Mouse (Mus musculus) urinary bladder, adult 18-20 months (tissue): ENCODE results near the gene Hfe.
"Not testable (repeated sequence)": the region's sequence is repeated elsewhere in the genome, so short reads cannot be mapped to it uniquely, and the experiment has no call there.

ENCODE experiments used
- DNase-seq, 2 experiments: peaks; one replicate each; pipeline ENCODE4 v3.0.0; 2022; ENCODE audit warnings: low spot score in 2 of 2, mixed read lengths in 2 of 2

Hfe gene

DNA sequence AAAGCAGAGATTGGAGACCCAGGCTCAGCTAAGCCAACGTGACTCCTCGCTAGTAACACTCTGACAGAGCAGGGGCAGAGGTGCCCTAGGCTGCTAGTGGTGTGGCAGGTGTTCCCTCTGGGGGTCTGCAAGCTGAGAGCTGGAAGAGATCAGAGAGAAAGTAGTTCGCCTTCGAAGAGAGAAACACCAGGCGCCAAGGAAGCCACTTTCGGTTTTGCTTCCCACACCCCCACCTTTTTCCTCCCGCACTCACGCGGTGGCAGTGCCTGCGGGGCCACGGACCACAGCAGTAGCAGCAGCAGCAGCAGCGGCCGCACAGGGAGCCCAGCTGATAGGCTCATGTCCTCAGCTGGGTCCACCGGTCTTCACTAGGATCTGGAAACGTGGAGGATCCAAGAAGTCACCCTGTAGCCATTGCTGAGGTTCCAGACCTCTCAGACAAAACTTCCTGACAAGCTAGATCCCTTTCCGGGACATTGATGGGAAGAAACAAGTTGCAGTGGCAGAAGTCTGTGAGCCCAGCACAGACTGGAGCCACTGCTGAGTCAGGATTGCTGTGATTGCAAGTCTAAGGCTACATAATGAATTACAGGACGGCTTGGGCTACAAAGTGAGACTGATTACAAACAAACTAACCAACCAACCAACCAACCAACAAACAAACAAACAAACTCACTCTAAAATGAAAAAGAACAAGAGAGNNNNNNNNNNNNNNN, at the start of gene Hfe:
Gene Hfe (minus strand): TSS at position 481 of the 716 bp plus-strand sequence.
- peak in 1 of 2 experiments; percentile 44 for DNase-seq

DNA sequence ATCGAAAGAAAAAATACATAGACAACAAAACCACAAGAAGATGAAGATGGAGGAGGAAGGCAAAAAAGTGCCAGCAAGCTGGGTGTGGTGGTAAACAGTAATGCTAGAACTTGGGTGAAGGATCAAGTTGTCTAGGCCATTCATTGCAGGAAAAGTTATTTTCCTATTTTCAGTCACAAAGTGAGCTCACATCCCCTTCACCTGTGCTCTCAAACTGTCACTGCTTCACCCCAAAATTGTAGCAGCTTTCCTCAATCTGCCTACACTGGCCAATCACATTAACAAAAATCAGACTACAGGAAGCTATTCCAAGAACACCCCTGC, 49.2 kb upstream of the Hfe start:
- DNase-seq = no peak

DNA sequence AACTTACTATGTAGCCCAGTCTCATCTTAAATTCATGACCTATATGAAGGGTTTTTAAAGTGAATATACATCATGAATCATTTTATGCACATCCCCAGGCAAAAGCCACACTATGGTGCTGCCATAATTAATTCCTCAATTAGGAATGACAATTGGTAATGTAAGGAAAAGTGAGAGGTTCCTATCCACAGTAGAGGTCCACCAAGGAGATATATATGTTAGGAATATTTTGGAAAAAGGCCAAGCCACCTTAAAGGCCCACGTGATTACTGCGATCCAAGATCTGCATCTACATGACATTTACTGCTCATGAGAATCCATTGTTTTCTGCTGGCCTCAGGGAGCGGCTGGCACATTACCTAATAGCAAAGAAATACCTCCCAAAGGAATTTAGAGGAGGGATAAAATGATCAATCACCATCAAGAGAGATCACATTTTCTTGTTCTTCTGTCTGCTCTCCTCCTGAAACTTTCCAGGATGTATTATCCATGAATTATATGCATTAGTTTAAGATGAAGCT, 48.7 kb upstream of the Hfe start:
- no peak for DNase-seq

DNA sequence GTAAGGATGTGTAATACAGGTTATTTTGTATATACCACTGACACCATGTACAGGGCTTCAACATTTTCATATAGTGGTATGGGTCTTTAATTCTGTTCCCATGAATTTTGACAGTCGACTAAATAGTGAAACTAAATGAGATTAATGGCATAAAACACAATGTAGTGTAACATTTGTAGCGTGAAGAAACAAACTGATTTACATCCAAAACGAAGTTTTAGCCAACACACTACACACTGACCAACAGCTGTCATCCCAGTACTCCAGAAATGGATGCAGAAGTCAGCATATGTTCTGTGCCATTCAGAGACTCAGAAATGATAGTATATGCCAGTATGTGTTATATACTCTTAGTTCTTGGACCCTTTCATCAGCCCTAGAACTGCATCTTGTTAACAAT, 47.3 kb upstream of the Hfe start:
- no peak for DNase-seq

DNA sequence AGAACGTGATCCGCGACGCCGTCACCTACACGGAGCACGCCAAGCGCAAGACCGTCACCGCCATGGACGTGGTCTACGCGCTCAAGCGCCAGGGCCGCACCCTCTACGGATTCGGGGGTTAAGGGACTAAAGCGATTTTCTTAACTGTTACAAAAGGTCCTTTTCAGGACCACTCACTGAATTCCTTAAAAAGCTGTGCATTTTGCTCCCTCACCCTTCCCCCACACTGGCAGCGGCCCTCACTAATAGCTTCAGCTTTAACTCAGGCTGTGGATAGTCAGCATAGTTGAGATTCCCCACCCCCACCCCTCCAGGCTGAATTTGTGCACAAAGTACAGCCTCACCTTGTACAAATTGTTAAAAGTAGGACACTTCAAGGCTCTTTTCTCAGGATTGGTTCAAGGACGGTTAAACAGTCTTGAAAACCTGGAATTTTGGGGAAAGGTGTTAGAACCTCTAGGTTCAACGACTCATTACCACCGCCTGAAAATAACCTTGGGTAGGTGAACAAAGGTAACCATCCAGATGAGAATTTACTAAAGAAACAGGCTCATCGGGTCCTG, 46.6 kb upstream of the Hfe start:
- no peak for DNase-seq

DNA sequence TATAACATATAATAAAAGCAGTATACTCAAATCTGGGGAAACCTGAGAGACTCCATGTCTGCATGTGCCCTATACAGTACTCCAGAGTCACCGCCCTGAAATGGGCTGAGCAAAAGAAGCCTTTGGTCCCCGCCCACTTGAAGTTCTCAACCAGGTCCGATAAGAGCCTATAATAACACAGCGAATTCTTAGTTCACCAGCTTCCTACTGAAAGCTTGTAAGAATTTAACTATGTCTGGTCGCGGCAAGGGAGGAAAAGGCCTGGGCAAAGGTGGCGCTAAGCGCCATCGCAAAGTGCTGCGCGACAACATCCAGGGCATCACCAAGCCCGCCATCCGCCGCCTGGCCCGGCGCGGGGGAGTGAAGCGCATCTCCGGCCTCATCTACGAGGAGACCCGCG, 46.1 kb upstream of the Hfe start, which contains the start of gene Hist1h4b:
Gene Hist1h4b (plus strand): TSS at position 224 of the 400 bp plus-strand sequence.
- peak; percentile 65 to 87 for DNase-seq

DNA sequence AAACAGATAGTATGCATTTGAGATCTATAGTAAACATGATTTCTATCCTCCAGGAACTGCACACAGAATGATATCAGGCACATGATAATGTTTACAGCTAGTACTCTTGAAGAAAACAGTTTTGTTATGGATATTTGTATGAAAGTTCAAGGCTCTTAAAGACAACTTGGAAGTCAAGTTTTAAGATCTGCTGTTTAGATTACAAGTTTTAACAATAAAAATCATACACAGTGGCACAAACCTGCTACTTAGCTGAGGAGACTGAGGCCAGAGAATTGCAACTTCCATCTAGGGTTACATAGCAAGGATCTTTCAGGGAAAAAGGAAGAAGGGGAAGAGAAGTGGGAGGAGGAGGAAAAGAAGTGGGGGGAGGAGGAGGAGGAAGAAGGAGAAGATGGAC, 44.3 kb upstream of the Hfe start:
- no peak for DNase-seq

DNA sequence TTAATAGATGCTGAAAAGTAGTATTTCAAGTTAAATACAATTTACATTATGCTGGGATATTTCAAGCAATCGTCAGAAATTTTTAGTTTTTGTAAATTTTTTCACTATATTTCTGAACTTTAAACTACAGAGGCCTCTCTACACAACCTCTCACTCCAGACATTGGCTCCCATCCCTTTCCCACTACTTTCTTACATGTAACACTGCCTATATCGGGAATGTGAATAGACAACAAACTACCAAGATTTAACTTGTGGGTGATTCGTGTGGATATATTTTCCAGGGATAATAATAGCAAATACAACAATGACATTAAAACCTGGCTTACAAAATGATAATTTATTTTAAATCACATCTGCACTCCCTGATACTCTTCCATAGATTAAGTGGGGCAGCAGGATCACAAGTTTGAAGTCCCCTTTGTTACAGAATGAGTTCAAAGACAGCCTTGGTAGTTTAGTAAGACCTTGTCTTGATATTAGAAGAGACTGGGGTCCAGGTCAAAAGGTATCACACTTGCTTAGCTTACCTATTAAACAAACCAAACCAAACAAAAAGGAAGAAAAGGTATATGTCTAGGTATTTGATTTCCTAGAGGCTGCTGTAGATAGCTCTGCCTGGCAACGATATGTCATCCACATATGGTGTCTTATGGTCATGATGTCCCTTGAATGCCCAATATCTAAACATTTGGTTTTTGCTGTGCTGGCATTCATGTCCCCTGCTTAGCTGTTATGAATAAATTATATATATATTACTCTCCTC, 42.8 kb upstream of the Hfe start:
- no peak for DNase-seq

DNA sequence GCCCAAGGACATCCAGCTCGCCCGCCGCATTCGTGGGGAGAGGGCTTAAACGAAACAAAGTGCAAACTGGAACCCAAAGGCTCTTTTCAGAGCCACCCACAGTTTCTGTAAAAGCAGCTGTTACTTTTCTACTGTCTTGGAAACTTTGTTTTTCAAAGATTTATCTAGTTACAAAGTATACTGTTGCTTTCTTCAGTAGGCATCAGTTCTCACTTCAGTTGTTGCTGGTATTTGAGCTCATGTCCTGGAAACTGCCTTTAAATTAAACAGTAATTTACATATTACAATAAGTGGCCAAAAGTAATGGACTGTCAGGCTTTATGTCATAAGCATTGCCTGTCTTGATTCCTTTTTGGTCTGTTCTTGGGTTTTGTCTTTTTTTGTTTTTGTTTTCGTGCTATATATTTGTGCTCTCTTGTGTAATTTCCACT, 42.1 kb upstream of the Hfe start:
- no peak for DNase-seq

DNA sequence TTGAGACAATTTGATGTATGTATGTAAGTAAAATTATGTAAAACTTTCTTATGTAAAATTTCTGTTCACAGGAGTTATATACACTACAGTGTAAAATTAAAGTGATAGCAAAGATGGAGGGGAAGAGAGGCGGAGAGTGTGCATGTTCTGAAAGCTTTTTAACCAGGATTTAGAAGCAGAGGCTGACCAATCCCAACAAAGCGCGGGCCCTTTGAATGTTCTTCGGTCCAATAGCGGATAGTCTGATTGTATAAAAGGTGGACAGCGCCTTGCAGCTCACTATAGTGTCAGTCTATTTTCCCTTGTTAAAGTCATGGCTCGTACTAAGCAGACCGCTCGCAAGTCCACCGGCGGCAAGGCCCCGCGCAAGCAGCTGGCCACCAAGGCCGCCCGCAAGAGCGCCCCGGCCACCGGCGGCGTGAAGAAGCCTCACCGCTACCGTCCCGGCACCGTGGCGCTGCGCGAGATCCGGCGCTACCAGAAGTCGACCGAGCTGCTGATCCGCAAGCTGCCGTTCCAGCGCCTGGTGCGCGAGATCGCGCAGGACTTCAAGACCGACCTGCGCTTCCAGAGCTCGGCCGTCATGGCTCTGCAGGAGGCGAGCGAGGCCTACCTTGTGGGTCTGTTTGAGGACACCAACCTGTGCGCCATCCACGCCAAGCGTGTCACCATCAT, 41.5 kb upstream of the Hfe start, which contains the start of gene Hist1h3b:
Gene Hist1h3b (plus strand): TSS at position 201 of the 675 bp plus-strand sequence.
- peak in 1 of 2 experiments; percentile 74 for DNase-seq

DNA sequence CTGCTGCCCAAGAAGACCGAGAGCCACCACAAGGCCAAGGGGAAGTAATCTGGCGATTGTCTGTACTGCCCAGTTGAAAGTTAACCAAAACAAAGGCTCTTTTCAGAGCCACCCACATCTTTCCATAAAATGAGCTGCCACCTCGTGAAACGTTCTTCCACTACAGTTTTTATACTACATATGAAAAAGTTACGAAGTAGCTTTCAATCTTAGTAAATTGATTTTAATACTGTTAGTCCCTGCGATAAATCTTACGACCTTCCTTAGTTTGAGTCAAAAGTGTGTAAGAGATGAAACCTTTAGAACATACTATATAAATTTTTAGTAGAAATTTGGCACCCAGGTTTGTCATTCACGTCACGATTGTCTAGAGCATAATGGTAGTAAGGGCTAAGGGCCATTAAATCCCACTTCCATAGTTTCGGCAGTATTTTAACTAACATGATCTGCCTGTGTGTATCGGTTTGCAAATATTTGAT, 40.9 kb upstream of the Hfe start:
- no peak for DNase-seq

DNA sequence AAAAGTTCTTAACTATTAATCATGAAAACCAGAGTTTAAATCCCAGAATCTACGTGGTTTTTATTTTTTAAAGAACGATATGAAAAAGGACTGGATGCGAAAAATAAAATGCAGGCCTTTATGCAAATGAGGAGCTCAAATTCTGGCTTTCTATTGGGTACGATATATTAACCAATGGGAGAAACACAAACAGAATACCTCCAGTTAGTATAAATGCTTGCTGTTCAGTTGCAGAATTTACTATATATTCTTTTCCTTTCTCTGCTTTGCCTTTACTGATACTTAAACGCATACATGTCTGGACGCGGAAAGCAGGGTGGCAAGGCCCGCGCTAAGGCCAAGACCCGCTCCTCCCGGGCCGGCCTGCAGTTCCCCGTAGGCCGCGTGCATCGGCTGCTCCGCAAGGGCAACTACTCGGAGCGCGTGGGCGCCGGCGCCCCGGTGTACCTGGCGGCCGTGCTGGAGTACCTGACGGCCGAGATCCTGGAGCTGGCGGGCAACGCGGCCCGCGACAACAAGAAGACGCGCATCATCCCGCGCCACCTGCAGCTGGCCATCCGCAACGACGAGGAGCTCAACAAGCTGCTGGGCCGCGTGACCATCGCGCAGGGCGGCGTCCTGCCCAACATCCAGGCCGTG, 40.3 kb upstream of the Hfe start, which contains the start of gene Hist1h2ab:
Gene Hist1h2ab (plus strand): TSS at position 288 of the 639 bp plus-strand sequence.
- DNase-seq = not testable (repeated sequence)

DNA sequence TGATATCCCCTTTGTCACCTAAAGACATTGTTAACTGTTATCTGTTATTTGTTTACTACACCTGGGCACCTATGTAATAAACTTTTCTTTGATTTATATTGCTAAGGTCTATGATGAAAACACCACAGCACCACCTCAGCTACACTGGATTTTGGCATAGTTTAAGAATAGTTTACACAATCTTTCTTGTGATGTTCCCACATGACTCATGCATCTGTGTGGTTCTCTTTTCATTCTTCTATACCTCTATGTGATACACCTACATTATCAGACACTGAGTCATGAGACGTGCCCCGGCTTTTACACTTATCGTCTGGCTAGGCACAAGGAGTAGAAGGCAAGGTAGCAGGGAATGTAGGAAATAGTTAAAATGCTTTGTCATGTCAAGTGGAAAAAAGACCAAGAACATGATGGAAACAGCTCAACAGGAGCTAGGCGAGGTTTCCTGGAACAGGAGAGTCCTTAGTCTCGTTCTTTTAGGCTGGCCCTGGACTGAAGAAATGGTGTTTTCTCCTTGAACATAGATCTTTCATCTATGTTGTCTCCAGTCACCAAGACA, 39.0 kb upstream of the Hfe start:
- DNase-seq = no peak

DNA sequence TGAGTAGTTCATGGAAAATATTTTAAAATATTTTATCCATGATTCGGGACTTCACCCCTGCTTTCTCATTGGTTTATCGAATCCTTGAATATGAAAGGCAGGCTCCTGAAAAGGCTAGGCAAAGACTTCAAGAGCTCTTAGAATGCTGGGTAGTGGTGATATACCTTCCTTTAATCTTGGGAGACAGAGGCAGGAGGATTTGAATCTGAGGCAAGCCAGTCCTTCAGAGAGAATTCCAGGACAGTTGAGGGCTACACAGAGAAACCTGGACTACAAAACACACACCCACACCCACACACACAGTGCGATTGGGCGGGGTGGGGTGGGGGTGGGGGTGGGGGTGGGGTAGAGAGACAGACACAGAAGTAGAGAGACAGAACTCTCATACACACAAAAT, 37.2 kb upstream of the Hfe start:
- DNase-seq = no peak

DNA sequence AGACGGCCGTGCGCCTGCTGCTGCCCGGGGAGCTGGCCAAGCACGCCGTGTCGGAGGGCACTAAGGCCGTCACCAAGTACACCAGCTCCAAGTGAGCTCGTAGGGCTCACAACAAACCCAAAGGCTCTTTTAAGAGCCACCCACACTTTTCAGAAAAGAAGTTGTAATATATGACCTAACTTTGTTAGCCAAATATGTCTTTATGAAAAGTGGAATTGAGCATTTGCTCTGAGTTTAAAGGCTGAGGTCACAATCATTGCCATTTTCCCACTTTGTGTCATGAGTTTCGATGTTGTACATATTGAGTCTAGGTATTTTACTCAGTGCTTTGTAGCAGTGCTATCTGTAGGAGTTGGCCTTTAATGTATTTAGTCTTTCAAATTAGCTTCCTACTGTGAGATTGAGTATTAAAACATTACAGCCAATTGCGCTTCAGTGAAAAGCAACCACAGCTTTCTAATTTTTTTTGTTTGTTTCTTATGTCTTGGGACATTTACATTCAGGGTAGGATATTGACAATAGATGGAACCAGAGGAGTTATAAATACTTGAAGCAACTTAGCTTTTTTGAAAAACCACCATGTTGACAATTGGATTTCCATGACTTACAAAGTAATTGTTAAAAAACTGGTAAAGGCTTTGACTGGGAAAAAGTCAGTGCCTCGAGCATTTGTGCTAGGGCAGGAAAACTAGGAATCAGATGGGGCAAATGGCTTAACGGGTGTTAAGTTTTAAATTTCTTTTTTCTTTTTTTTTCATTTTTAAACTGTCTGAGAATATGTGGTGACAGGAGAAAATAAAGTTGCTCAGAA, 36.6 kb upstream of the Hfe start:
- DNase-seq = no peak

DNA sequence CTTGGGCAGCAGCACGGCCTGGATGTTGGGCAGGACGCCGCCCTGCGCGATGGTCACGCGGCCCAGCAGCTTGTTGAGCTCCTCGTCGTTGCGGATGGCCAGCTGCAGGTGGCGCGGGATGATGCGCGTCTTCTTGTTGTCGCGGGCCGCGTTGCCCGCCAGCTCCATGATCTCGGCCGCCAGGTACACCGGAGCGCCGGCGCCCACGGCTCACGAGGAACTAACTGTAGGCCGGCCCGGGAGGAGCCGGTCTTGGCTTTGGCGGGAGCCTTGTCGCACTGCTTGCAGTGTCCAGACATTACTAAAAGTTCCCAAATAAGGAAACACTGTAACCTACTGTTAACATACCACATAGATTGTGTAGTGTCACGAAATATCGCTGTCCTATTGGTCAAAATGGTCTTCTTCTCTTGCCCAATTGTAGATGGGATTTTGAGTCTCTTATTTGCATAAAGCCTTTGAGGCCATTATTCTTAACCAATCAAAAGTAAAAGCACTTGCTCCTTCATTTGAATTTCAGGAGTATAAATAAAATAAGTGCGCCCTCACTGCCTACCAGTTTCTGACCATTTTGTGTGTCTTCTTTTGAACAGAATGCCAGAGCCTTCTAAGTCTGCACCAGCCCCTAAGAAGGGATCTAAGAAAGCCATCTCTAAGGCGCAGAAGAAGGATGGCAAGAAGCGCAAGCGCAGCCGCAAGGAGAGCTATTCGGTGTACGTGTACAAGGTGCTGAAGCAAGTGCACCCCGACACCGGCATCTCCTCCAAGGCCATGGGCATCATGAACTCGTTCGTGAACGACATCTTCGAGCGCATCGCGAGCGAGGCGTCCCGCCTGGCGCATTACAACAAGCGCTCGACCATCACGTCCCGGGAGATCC, 35.8 kb upstream of the Hfe start, which contains the start of gene Hist1h2bb:
Gene Hist1h2bb (plus strand): TSS at position 534 of the 880 bp plus-strand sequence.
- peak; percentile 47 to 72 for DNase-seq

DNA sequence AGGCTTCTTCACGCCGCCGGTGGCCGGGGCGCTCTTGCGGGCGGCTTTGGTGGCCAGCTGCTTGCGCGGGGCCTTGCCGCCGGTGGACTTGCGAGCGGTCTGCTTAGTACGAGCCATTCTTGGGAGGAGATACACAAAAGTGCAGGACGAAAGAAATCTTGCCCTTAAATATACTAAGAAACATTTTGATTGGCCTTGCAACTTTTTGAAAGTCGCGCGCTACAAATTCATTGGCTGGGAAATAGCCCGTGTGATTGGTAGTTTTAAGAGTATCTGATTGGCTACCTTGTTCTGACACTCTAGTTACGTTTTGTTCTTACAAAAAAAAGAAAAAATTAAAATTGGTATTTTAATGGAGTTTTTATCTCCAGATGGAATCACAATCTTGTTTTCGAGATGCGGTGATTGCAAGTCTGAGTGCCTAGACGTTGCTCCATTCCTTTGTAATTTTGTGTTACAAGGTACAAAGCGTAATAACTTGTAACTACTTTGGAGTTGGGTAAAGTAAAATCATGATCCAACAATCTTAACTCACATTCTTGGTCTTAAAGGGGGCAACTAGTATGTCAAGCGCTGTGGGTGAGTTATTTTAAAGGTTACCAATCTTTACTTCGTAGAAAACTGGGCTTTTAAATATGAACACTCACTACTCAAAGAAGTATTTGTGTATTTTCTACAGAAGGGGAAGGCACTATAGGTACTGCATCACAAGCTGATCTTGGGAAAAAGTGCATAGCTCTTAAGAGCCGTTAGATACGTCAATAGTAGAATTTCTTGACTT, 34.9 kb upstream of the Hfe start, which contains the start of gene Hist1h3c:
Gene Hist1h3c (minus strand): TSS at position 222 of the 781 bp plus-strand sequence.
- peak; percentile 65 to 74 for DNase-seq
